Mouse (Mus musculus) forebrain, postnatal 0 days (tissue): ENCODE measurements at regions not wholly inside any gene's neighbourhood (a gene's known extent, or its start where the extent isn't known, plus 50 kb on each side); places are given as distances from the start of the nearest gene placed in this dataset.

Experiments used
- ATAC-seq: fragments of 200-750 bp; cut with Nextera tagmentation; 2 replicates; pipeline ENCODE4 v1.8.0; 2017; ENCODE audit warnings: mild to moderate bottlenecking, moderate library complexity
- DNase-seq: peaks from one replicate; pipeline ENCODE4 v3.0.0-alpha.2; 2015
- H3K27ac ChIP-seq: fragments of 300-500 bp; sonication (generic); 2 replicates; pipeline ENCODE4 v1.5.1; 2014; ENCODE audit warnings: low read depth, mild to moderate bottlenecking, antibody characterized with exemption, low read length, moderate library complexity, mixed read lengths
- H3K27me3 ChIP-seq: fragments of 300-500 bp; sonication (generic); 2 replicates; pipeline ENCODE4 v1.6.1; 2014; ENCODE audit warnings: mild to moderate bottlenecking, low read length, mixed read lengths; ENCODE audit not compliant: insufficient read depth
- H3K36me3 ChIP-seq: fragments of 300-500 bp; sonication (generic); 2 replicates; pipeline ENCODE4 v1.6.1; 2014; ENCODE audit warnings: mild to moderate bottlenecking, moderate library complexity; ENCODE audit not compliant: insufficient read depth
- H3K4me1 ChIP-seq: fragments of 300-500 bp; sonication (generic); 2 replicates; pipeline ENCODE4 v1.6.1; 2014; ENCODE audit warnings: antibody characterized with exemption; ENCODE audit not compliant: insufficient read depth
- H3K4me2 ChIP-seq: fragments of 300-500 bp; sonication (generic); 2 replicates; pipeline ENCODE4 v1.6.1; 2014; ENCODE audit warnings: low read depth, mild to moderate bottlenecking, moderate library complexity
- H3K4me3 ChIP-seq: fragments of 300-500 bp; sonication (generic); 2 replicates; pipeline ENCODE4 v1.5.1; 2014; ENCODE audit warnings: low read depth, low read length, mixed read lengths
- H3K9ac ChIP-seq: fragments of 300-500 bp; sonication (generic); 2 replicates; pipeline ENCODE4 v1.6.1; 2014; ENCODE audit warnings: mild to moderate bottlenecking
- H3K9me3 ChIP-seq: fragments of 300-500 bp; sonication (generic); 2 replicates; pipeline ENCODE4 v1.6.1; 2016; ENCODE audit warnings: low read length
- CTCF ChIP-seq: sonication (generic); IDR thresholded peaks from 2 replicates; pipeline ENCODE4 v1.5.1; 2016; ENCODE audit warnings: antibody characterized with exemption, control low read depth, low read depth
- WGBS: fragments of 180-500 bp; shearing (Covaris S2); extraction: QIAGEN DNeasy Blood & Tissue Kit; methylation state at CpG from one replicate; pipeline ENCODE4 v1.1.7; 2014; 5-methylcytosine and 5-hydroxymethylcytosine counted together

DNA sequence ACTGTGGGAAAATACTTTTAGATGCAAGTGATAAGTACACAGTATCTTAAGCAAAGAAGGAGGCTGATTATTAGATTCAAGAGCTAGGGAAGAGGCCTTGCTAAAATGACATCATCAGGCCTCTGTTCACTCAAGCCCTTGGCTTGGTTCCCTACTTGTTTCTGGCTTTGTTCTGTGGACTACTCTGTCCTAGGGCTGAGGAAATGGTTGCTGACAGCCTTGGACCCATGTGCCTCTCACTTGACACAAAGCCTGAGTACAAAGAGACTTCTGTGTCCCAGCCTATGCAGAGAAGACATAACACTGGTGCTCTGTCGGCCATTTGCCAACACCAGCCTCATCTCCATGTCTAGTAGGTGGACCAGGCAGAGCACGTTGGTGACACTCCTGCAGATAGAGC, 198.7 kb downstream of the Ttc32 start:
- ATAC-seq (no peak), DNase-seq (no peak)
- Histone ChIP-seq H3K9ac (no peak overlapping the region), H3K27ac (no peak overlapping the region), H3K36me3 (no peaks in the 10 kb centered on the region), H3K4me1 (no peaks in the 10 kb centered on the region), H3K9me3 (no peaks in the 10 kb centered on the region), H3K4me2 (no peak overlapping the region), H3K4me3 (no peak overlapping the region), H3K27me3 (no peaks in the 10 kb centered on the region)
- TF ChIP-seq CTCF, result no peak
- WGBS, result 63% methylated on average over 2 of the region's 2 CpGs

DNA sequence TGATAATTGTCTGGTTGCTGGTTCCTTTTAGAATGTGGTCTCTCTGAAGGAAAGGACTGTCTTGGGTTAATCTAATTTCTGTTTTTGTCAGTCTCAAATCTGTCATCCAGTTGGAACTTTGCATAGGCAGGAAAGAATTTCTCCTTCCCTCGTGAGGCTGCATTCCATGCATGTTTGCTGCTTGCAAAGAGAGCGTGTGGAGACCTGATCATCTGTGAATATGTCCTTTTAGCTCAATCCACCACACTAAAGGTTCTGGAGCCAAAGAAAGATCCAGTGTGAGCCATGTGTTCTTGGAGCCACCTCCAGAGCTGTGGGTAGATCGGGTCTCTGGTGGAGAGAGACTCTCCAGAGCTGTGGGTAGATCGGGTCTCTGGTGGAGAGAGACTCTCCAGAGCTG, 200.2 kb downstream of the Ttc32 start:
- no peak for ATAC-seq
- WGBS, result 86% methylated on average over 4 of the region's 4 CpGs

DNA sequence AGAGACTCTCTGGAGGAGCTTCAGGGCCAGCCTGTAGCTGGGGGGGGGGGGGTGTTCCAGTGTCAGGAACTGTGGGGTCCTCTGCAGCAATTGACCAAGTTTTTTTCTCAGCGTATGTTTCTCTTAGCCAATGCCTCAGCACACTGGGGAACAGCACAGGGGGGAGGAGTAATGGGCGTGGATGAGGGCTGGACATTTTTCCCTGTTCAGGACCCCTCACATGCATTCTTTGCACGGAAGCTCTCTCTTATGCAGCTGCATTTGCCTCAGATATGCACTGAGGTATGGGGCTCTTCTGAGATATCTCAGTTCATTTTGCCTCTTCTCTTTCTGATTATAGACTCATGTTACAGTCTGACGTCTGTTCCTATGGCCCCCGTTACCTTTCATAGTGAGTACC, 200.8 kb downstream of the Ttc32 start:
- Histone ChIP-seq H3K36me3 (no peaks in the 10 kb centered on the region), H3K9ac (no peak overlapping the region), H3K9me3 (no peaks in the 10 kb centered on the region), H3K4me2 (no peak overlapping the region), H3K27ac (no peak overlapping the region), H3K4me3 (no peak overlapping the region), H3K27me3 (no peaks in the 10 kb centered on the region), H3K4me1 (no peaks in the 10 kb centered on the region)
- DNase-seq (no peak), ATAC-seq (no peak)
- 80% methylated on average over 5 of the region's 5 CpGs for WGBS
- TF ChIP-seq CTCF, result no peak

More for the DNA sequence above, 200.2 kb downstream of the Ttc32 start:
- Histone ChIP-seq H3K27me3 (no peaks in the 10 kb centered on the region), H3K27ac (no peak overlapping the region), H3K4me3 (no peak overlapping the region), H3K9me3 (no peaks in the 10 kb centered on the region), H3K9ac (no peak overlapping the region), H3K4me2 (no peak overlapping the region), H3K4me1 (no peaks in the 10 kb centered on the region), H3K36me3 (no peaks in the 10 kb centered on the region)
- TF ChIP-seq CTCF, result no peak
- no peak for DNase-seq

DNA sequence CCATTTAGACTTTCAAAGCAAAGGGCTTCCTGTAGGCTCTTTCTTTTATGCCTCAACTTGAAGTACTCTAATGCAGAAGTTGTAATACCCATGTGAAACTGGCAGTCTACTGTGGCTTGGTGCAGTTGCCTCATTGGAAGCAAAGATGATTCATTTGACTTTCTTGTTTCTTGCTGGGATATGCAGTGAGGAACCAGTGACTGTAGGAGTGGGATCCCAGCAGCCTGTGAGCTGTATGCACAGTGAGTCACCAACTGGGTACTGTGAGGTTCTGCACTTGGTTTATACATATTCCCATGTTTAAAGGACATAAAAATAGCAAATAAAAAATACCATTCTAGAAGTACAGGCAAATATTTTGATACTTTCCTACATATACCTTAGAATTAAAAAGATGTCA, 202.6 kb downstream of the Ttc32 start:
- Histone ChIP-seq H3K27ac (no peak overlapping the region), H3K27me3 (no peaks in the 10 kb centered on the region)

DNA sequence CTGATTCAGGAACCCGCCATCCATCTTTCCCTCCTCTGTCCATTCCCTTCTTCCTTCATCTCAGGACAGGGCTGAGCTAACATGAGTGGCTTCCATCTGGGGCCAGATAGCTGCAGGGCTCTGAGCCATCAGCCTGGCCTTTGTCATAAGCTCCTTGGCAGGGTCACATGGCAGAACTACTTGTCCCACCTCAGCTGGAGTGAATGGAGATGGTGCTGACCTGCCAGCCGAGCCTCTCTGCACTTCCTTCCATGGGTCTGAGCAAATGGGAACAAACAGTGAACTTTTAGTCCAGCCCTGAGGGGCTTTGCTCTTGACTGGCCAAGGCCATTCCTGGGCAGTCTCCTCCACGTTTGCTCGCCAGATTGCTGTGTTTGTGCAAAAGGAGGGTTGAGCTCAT, 206.1 kb downstream of the Ttc32 start:
- Histone ChIP-seq H3K27ac (no peak overlapping the region), H3K4me2 (no peak overlapping the region), H3K9ac (no peak overlapping the region), H3K4me3 (no peak overlapping the region), H3K27me3 (no peaks in the 10 kb centered on the region), H3K36me3 (no peaks in the 10 kb centered on the region), H3K9me3 (no peaks in the 10 kb centered on the region), H3K4me1 (no peaks in the 10 kb centered on the region)
- ATAC-seq, result no peak
- WGBS, result 88% methylated on average over 4 of the region's 4 CpGs
- no peak for TF ChIP-seq CTCF
- no peak for DNase-seq

More for the DNA sequence above, 202.6 kb downstream of the Ttc32 start:
- no peaks in the 10 kb centered on the region for H3K36me3 ChIP-seq
- no peak overlapping the region for H3K4me2 ChIP-seq
- no peak for TF ChIP-seq CTCF
- H3K4me3 ChIP-seq, result no peak overlapping the region
- H3K9ac ChIP-seq, result no peak overlapping the region
- no peaks in the 10 kb centered on the region for H3K9me3 ChIP-seq
- DNase-seq (no peak), ATAC-seq (no peak)
- H3K4me1 ChIP-seq, result no peaks in the 10 kb centered on the region

DNA sequence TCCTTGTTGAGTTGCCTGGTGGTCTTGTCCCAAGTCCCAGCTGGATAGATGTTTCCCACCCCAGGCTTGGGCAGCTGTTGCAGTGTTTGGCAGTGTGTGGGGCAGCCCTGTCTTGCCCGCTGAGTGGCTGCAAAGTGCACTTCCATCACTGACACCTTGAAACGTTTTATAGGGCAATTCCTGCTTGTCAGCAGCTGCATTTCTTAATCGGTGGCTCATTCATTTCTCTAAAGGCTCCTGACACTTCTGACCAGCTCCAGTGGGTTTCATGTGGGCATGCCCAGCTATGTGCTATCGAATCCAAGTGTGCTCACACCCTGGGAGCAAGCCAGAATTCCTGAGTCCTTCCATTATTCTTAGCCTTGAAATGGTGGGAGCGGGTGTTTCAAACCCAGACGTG, 207.7 kb downstream of the Ttc32 start:
- no peak for TF ChIP-seq CTCF
- Histone ChIP-seq H3K27ac (no peak overlapping the region), H3K4me2 (no peak overlapping the region), H3K9ac (no peak overlapping the region), H3K36me3 (no peaks in the 10 kb centered on the region), H3K4me3 (no peak overlapping the region), H3K27me3 (no peaks in the 10 kb centered on the region), H3K9me3 (no peaks in the 10 kb centered on the region), H3K4me1 (no peaks in the 10 kb centered on the region)
- DNase-seq (no peak), ATAC-seq (no peak)
- 70% methylated on average over 6 of the region's 6 CpGs for WGBS

DNA sequence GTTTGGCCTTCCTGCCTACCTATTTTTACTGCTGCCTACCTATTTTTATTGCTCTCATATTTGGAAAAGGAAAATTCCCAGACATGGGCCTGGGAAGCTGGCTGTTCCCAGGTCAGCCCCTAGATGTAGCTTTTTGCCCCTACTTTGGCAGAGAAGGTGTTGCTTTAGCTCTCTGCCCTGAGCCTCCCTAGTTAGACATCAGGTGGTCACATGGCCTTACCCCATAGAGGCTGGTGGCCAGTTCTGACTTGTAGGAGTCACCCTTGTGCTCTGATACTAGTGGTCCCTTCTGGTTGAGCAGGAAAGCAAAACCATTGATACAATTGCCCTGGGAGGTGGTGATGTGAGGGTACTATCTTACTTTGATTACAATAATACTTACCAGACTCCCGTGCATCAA, 208.2 kb downstream of the Ttc32 start:
- Histone ChIP-seq H3K4me2 (no peak overlapping the region), H3K27me3 (no peaks in the 10 kb centered on the region), H3K4me1 (no peaks in the 10 kb centered on the region), H3K9ac (no peak overlapping the region), H3K4me3 (no peak overlapping the region), H3K36me3 (no peaks in the 10 kb centered on the region), H3K27ac (no peak overlapping the region), H3K9me3 (no peaks in the 10 kb centered on the region)
- WGBS, result 91% methylated on average over 1 of the region's 1 CpGs
- DNase-seq (no peak), ATAC-seq (no peak)
- no peak for TF ChIP-seq CTCF

DNA sequence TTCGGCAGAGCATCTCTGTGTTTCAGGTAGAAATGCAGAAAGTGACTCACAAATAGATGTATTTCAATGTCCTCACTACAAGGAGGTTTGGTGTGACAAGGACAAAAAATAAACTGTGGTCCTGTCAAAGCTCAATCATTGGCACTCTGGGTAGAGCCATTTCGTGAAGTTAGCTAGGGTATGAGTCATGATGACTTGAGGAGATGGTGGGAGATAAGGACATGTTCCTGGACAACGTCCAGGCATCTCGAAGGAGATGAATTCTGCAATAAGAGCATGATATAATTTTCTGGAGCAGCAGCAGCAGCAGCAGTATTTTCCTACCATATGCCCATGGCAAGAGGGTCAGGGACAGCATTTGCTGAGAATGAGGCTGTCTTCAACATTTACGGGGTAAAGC, 217.7 kb downstream of the Ttc32 start:
- H3K9me3 ChIP-seq, result no peaks in the 10 kb centered on the region
- no peak overlapping the region for H3K4me3 ChIP-seq
- no peak overlapping the region for H3K27ac ChIP-seq
- 82% methylated on average over 5 of the region's 5 CpGs for WGBS
- DNase-seq (no peak), ATAC-seq (no peak)
- H3K27me3 ChIP-seq, result no peaks in the 10 kb centered on the region
- H3K4me2 ChIP-seq, result no peak overlapping the region
- H3K36me3 ChIP-seq, result no peaks in the 10 kb centered on the region
- H3K9ac ChIP-seq, result no peak overlapping the region
- TF ChIP-seq CTCF, result no peak
- H3K4me1 ChIP-seq, result no peaks in the 10 kb centered on the region
